Mouse (Mus musculus): ENCODE results near the gene Brap.

GRCm38 (mm10) chr5:121699891-121700290 lies 39.5 kb downstream of the Brap start:
- no peak for TF ChIP-seq POLR2A (IDR thresholded peaks at IDR 0.05; ENCODE audit: control insufficient read depth, extremely low read depth, insufficient read depth, low read length, poor library complexity)
- TF ChIP-seq CTCF (IDR thresholded peaks at IDR 0.05; ENCODE audit: borderline replicate concordance, control insufficient read depth, extremely low read depth, insufficient read depth, low read length, poor library complexity) = no peak
